8 mouse cellular contexts compared by ENCODE assay signal in genomic region chr12:98573317-98574270, GRCm38 (mm10). TPM values are rescaled to one million over a fixed set of nuclear protein-coding genes. Genes with fewer than 3 reads are reported as not detected.
DNase-seq lines count a peak whose midpoint lies in the region; ATAC-seq and TF ChIP-seq lines count a peak whose summit lies in the region.

No protein-coding gene starts in this region.

- ATAC-seq in midbrain, embryonic 12.5 days (ENCODE audit: low FRiP score, low read depth), result peak; percentile 38

- no peak for TF ChIP-seq POLR2A in bone marrow, adult 2 months (IDR thresholded peaks at IDR 0.05; ENCODE audit: borderline replicate concordance, control insufficient read depth, low read depth, low read length)

- DNase-seq in heart, adult 11 months, result peak; percentile 86
- DNase-seq in heart, adult 8-10 months (ENCODE audit: low spot score), result no peak
- DNase-seq in forebrain, embryonic 10.5 days (ENCODE audit: extremely low spot score, low spot score), result peak; percentile 35
- DNase-seq in layer of hippocampus, adult 2 months (ENCODE audit: low spot score in 2 of 2), result peak; percentile 88
- no peak for DNase-seq in urinary bladder, postnatal 36 days (ENCODE audit: low spot score in 2 of 2)
- DNase-seq in lung, postnatal 10 days, result no peak

- H3K27ac ChIP-seq in bone marrow, adult 2 months (ENCODE audit: control insufficient read depth, insufficient read depth, low read depth, low read length, poor library complexity), result no peak overlapping the region
- H3K27ac ChIP-seq in forebrain, embryonic 10.5 days, result peak overlapping the region; percentile 94
- H3K27ac ChIP-seq in layer of hippocampus, adult 2 months, result peak overlapping the region; percentile 95
- H3K27ac ChIP-seq in midbrain, embryonic 12.5 days (replicated peaks), result peak overlapping the region; percentile 94

- no peaks in the 10 kb centered on the region; the same call in 1 of the 2 replicates for H3K36me3 ChIP-seq in forebrain, embryonic 10.5 days (replicated peaks)
- H3K36me3 ChIP-seq in midbrain, embryonic 12.5 days, result no peaks in the 10 kb centered on the region

- no peak for TF ChIP-seq CTCF in bone marrow, adult 2 months (IDR thresholded peaks at IDR 0.05; ENCODE audit: control insufficient read depth, insufficient read depth, low read length)
- no peak for TF ChIP-seq CTCF in layer of hippocampus, adult 2 months (conservative IDR thresholded peaks at IDR 0.05)

- H3K4me1 ChIP-seq in bone marrow, adult 2 months (ENCODE audit: control insufficient read depth, insufficient read depth, low read length), result peaks cover 3% of the 10 kb centered on the region; the same call in 1 of the 2 replicates
- H3K4me1 ChIP-seq in forebrain, embryonic 10.5 days, result peaks cover 72% of the 10 kb centered on the region
- H3K4me1 ChIP-seq in midbrain, embryonic 12.5 days, result peaks cover 68% of the 10 kb centered on the region

- no peaks in the 10 kb centered on the region for H3K9me3 ChIP-seq in forebrain, embryonic 10.5 days
- no peaks in the 10 kb centered on the region for H3K9me3 ChIP-seq in midbrain, embryonic 12.5 days

- peak overlapping the region; percentile 44 for H3K4me3 ChIP-seq in bone marrow, adult 2 months (replicated peaks; ENCODE audit: control insufficient read depth, low read depth, low read length)
- peak overlapping the region; percentile 78 for H3K4me3 ChIP-seq in forebrain, embryonic 10.5 days
- H3K4me3 ChIP-seq in layer of hippocampus, adult 2 months, result peak overlapping the region; percentile 74
- H3K4me3 ChIP-seq in midbrain, embryonic 12.5 days, result peak overlapping the region; percentile 76

- peak overlapping the region; percentile 71 for H3K4me2 ChIP-seq in midbrain, embryonic 12.5 days (replicated peaks)

- 40% methylated on average over 25 of the region's 25 CpGs for WGBS in bone marrow, adult 2 months
- 15% methylated on average over 25 of the region's 25 CpGs for WGBS in forebrain, embryonic 10.5 days
- 5% methylated on average over 25 of the region's 25 CpGs for WGBS in midbrain, embryonic 12.5 days

- peak overlapping the region; percentile 87 for H3K9ac ChIP-seq in midbrain, embryonic 12.5 days (replicated peaks)

- H3K27me3 ChIP-seq in forebrain, embryonic 10.5 days (ENCODE audit: poor library complexity, severe bottlenecking), result peaks cover 72% of the 10 kb centered on the region
- peaks cover 8% of the 10 kb centered on the region for H3K27me3 ChIP-seq in midbrain, embryonic 12.5 days

RNA-seq across cellular contexts. Expression of gene Kcnk10, which starts 4.5 kb away (rescaled TPM):
- under 1 TPM in 1 of 4 experiments, not detected in 3; 0.20 TPM for total RNA-seq in heart, adult 8-10 months (2022)
- polyA plus RNA-seq in bone marrow, adult 2 months (2011; ENCODE audit: insufficient read depth, insufficient read length, low replicate concordance, missing spikeins), result not detected in 2 replicates
- polyA plus RNA-seq in forebrain, embryonic 10.5 days (2016; fragmentation: Nextera tagmentation; extraction: Ambion mirVana), result 15.8 and 18.6 TPM in 2 replicates
- total RNA-seq in layer of hippocampus, adult 2 months (2021), result 10 to 100 TPM; 16.8 to 18.6 TPM
- 49.5 and 59.0 TPM in 2 replicates for polyA plus RNA-seq in midbrain, embryonic 12.5 days (2016; fragmentation: Nextera tagmentation; extraction: Ambion mirVana)

RNA-seq across cellular contexts. Expression of gene Spata7, which starts 54.4 kb away (rescaled TPM):
- total RNA-seq in heart, adult 8-10 months (2022), result 1 to 10 TPM; 3.8 to 7.2 (median 5.0) TPM
- 1.6 and 1.9 TPM in 2 replicates for polyA plus RNA-seq in bone marrow, adult 2 months (2011; ENCODE audit: insufficient read depth, insufficient read length, low replicate concordance, missing spikeins)
- polyA plus RNA-seq in forebrain, embryonic 10.5 days (2016; fragmentation: Nextera tagmentation; extraction: Ambion mirVana), result 22.4 and 23.6 TPM in 2 replicates
- 10 to 100 TPM; 26.3 to 32.2 TPM for total RNA-seq in layer of hippocampus, adult 2 months (2021)
- polyA plus RNA-seq in midbrain, embryonic 12.5 days (2016; fragmentation: Nextera tagmentation; extraction: Ambion mirVana), result 24.2 and 26.0 TPM in 2 replicates

Comparison
In these comparisons a context has a peak if more than half of its experiments do, and no peak if none do; other contexts are left out.
1. DNase-seq: peak in heart, adult 11 months (single experiment), forebrain, embryonic 10.5 days (single experiment) and layer of hippocampus, adult 2 months (2 of 2); none in heart, adult 8-10 months (single experiment), urinary bladder, postnatal 36 days (0 of 2) and lung, postnatal 10 days (single experiment).
2. RNA of gene Kcnk10, which starts 4.5 kb away (polyA plus RNA-seq): 49.5 to 59.0 TPM in midbrain, embryonic 12.5 days and 15.8 to 18.6 TPM in forebrain, embryonic 10.5 days; not detected in bone marrow, adult 2 months; every median in the first group is over 10 times any median in the second.
3. Peak in every context shown above with its lines, with median percentiles within 50 percentile points of each other: H3K4me3 ChIP-seq.